9 mouse cellular contexts compared by ENCODE assay signal in genomic region chr12:109053020-109053806, GRCm38 (mm10). TPM values are rescaled to one million over a fixed set of nuclear protein-coding genes. Genes with fewer than 3 reads are reported as not detected.
DNase-seq lines count a peak whose midpoint lies in the region; ATAC-seq and TF ChIP-seq lines count a peak whose summit lies in the region.
"Had no signal": no experiment of that assay in that cellular context is flagged by ENCODE, and none has a peak within 500 bp of the region (broad histone marks: within the 10 kb centered on the region; RNA-seq: fewer than 3 reads in every experiment).

No protein-coding gene starts in this region.

- no peak for TF ChIP-seq CTCF in spleen, adult 2 months (IDR thresholded peaks at IDR 0.05; ENCODE audit: extremely low read depth, insufficient read depth, insufficient read length, insufficient replicate concordance)

- no peak overlapping the region for H3K27ac ChIP-seq in spleen, adult 2 months (ENCODE audit: insufficient read depth, low read length)
- H3K27ac ChIP-seq in limb, embryonic 12.5 days: no peak overlapping the region
- H3K27ac ChIP-seq in stomach, embryonic 16.5 days (ENCODE audit: low read length): no peak overlapping the region

- ATAC-seq in limb, embryonic 12.5 days (ENCODE audit: insufficient number of reproducible peaks, insufficient read depth, low FRiP score, low TSS enrichment, low read depth): peak; percentile 35; the same call in 1 of the 2 replicates
- ATAC-seq in stomach, embryonic 16.5 days (ENCODE audit: insufficient read depth, low FRiP score): peak; percentile 32; the same call in 1 of the 2 replicates

- no peaks in the 10 kb centered on the region for H3K36me3 ChIP-seq in spleen, adult 2 months (ENCODE audit: control insufficient read depth, insufficient read depth, low read length)
- no peaks in the 10 kb centered on the region for H3K36me3 ChIP-seq in limb, embryonic 12.5 days
- no peaks in the 10 kb centered on the region for H3K36me3 ChIP-seq in stomach, embryonic 16.5 days (ENCODE audit: control insufficient read depth, insufficient read depth, low read length)

- peaks cover 9% of the 10 kb centered on the region for H3K4me1 ChIP-seq in spleen, adult 2 months (ENCODE audit: control insufficient read depth, insufficient read depth, insufficient read length)
- peaks cover 19% of the 10 kb centered on the region for H3K4me1 ChIP-seq in limb, embryonic 12.5 days (replicated peaks)
- H3K4me1 ChIP-seq in stomach, embryonic 16.5 days (ENCODE audit: control insufficient read depth, insufficient read depth, low read length): peaks cover 11% of the 10 kb centered on the region; the same call in 1 of the 2 replicates

- H3K9me3 ChIP-seq in limb, embryonic 12.5 days: no peaks in the 10 kb centered on the region
- H3K9me3 ChIP-seq in stomach, embryonic 16.5 days (replicated peaks; ENCODE audit: control insufficient read depth, low read length): no peaks in the 10 kb centered on the region

- H3K9ac ChIP-seq in limb, embryonic 12.5 days (replicated peaks): peak overlapping the region; percentile 64
- peak overlapping the region; percentile 76 for H3K9ac ChIP-seq in stomach, embryonic 16.5 days (ENCODE audit: low read length)

- H3K4me3 ChIP-seq in spleen, adult 2 months (ENCODE audit: extremely low read depth, insufficient read depth, insufficient read length): peak overlapping the region; percentile 30; the same call in 1 of the 2 replicates
- peak overlapping the region; percentile 59 for H3K4me3 ChIP-seq in limb, embryonic 12.5 days (replicated peaks)
- peak overlapping the region; percentile 61 for H3K4me3 ChIP-seq in stomach, embryonic 16.5 days (replicated peaks; ENCODE audit: low read length)
- H3K4me3 ChIP-seq: myocyte had no signal

- peak; percentile 22 for DNase-seq in adrenal gland, adult 2 months
- no peak for DNase-seq in adrenal gland, postnatal 25 days
- DNase-seq in spleen, adult 2 months (ENCODE audit: low read depth in 1 of 2, low spot score in 2 of 2): no peak
- no peak for DNase-seq in spleen, postnatal 10 days (ENCODE audit: low spot score in 2 of 2)
- DNase-seq in urinary bladder, postnatal 25 days (ENCODE audit: low spot score): no peak
- no peak for DNase-seq in cerebellum, adult 11-12 months

- peaks cover 22% of the 10 kb centered on the region for H3K27me3 ChIP-seq in spleen, adult 2 months (ENCODE audit: control insufficient read depth, insufficient read depth, low read length)
- peaks cover 93% of the 10 kb centered on the region for H3K27me3 ChIP-seq in limb, embryonic 12.5 days
- peaks cover 66% of the 10 kb centered on the region for H3K27me3 ChIP-seq in stomach, embryonic 16.5 days (ENCODE audit: control insufficient read depth, insufficient read depth, low read length)

- WGBS in spleen, adult 2 months: 2% methylated on average over 89 of the region's 105 CpGs
- under 1% methylated on average over 71 of the region's 105 CpGs for WGBS in limb, embryonic 12.5 days
- under 1% methylated on average over 86 of the region's 105 CpGs for WGBS in stomach, embryonic 16.5 days

- peak overlapping the region; percentile 96 for H3K4me2 ChIP-seq in limb, embryonic 12.5 days
- H3K4me2 ChIP-seq in stomach, embryonic 16.5 days (ENCODE audit: low read depth, low read length): peak overlapping the region; percentile 96

- no peak for TF ChIP-seq POLR2A in spleen, adult 2 months (IDR thresholded peaks at IDR 0.05; ENCODE audit: low read depth, low read length)

RNA-seq across cellular contexts. Expression of gene Begain, which starts 14.8 kb away (rescaled TPM):
- total RNA-seq in adrenal gland, adult 2 months (2021): 1 to 10 TPM; 3.9 to 5.5 TPM
- polyA plus RNA-seq in adrenal gland, adult 2 months (2012; rRNA removed): 3.3 and 8.2 TPM in 2 replicates
- total RNA-seq in adrenal gland, postnatal 25 days (2021): 2.5 and 4.3 TPM in 2 replicates
- polyA plus RNA-seq in spleen, adult 2 months (2012; rRNA removed): 3.1 and 4.8 TPM in 2 replicates
- polyA plus RNA-seq in limb, embryonic 12.5 days (2016; fragmentation: Nextera tagmentation; extraction: Ambion mirVana): 5.6 and 6.7 TPM in 2 replicates
- polyA plus RNA-seq in stomach, embryonic 16.5 days (2015; fragmentation: Nextera tagmentation; extraction: Ambion mirVana): 4.5 and 6.9 TPM in 2 replicates
